Mouse (Mus musculus): ENCODE measurements around the gene Gm20916. TPM values are rescaled to one million over a fixed set of nuclear protein-coding genes. Genes with fewer than 3 reads are reported as not detected.
"Not testable (repeated sequence)": the region's sequence is repeated elsewhere in the genome, so short reads cannot be mapped to it uniquely, and the experiment has no call there.

Gene Gm20916
- total RNA-seq (2014; rRNA removed) (not detected in 2 replicates), polyA plus RNA-seq (2012; rRNA removed) (not detected in 2 replicates)

DNA sequence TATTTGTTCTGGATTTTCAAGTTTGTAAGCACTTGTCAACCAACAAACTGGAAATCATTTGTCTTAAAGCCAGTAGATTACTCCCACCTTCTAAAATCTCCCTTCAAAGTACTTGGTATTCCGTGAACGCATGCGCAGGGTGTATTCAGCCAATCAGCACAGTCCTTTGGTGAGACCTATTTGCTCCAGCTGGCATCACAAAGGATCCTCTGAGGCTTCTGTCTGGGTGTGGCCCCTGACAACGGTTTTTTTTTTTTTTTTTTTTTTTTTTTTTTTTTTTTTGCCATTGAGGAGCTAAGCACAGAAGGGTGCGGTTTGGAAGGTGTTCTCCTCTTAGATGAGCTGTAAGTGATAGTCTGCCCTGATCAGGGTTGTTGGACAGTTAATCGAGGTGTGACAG is at the start of gene Gm20916:
TSS of gene Gm20916 (plus strand) at position 301 of the 400 bp plus-strand sequence.
- no CpG with 5 or more reads among the region's 6 CpGs for WGBS
- not testable (repeated sequence) for H3K4me1 ChIP-seq (ENCODE audit: control insufficient read depth, insufficient read depth, low read length); H3K79me2 ChIP-seq (ENCODE audit: control insufficient read depth, insufficient read depth, low read length); H3K4me3 ChIP-seq (ENCODE audit: insufficient read depth, low read depth, low read length); DNase-seq (ENCODE audit: extremely low read depth, low read depth, low spot score); H3K27ac ChIP-seq (replicated peaks; ENCODE audit: insufficient read depth, low read depth, low read length); H3K27me3 ChIP-seq (ENCODE audit: control insufficient read depth, insufficient read depth, low read length); H3K36me3 ChIP-seq (ENCODE audit: control insufficient read depth, insufficient read depth, low read length); H3K9ac ChIP-seq (ENCODE audit: low read depth, low read length)

Other genes with a start within 250 kb of the Gm20916 start
- not detected in 2 replicates for gene Gm20917, start 168.4 kb upstream of the Gm20916 start, total RNA-seq (2014; rRNA removed)
- gene Gm20917, start 168.4 kb upstream of the Gm20916 start, polyA plus RNA-seq (2012; rRNA removed), result not detected in 2 replicates